ENCODE assay signal across 8 mouse cellular contexts in genomic region chr14:55854406-55855100, GRCm38 (mm10). TPM values are rescaled to one million over a fixed set of nuclear protein-coding genes. Genes with fewer than 3 reads are reported as not detected.
A peak's percentile ranks its signal among the peaks of the same experiment; 100 is the strongest.
DNase-seq lines count a peak whose midpoint lies in the region; ATAC-seq and TF ChIP-seq lines count a peak whose summit lies in the region.

No protein-coding gene starts in this region.

- 0 out of 2 replicates have a peak, but pooled peaks have one; percentile 15 for ATAC-seq in heart, embryonic 15.5 days (replicated peaks; ENCODE audit: insufficient number of reproducible peaks, insufficient read depth, low FRiP score, low read depth)

- H3K36me3 ChIP-seq in heart, embryonic 15.5 days: no peaks in the 10 kb centered on the region

- H3K4me1 ChIP-seq in heart, embryonic 15.5 days (replicated peaks): peaks cover 58% of the 10 kb centered on the region
- peaks cover 17% of the 10 kb centered on the region for H3K4me1 ChIP-seq in lung, adult 2 months (ENCODE audit: control insufficient read depth, insufficient read depth, low read length)

- TF ChIP-seq POLR2A in lung, adult 2 months (IDR thresholded peaks at IDR 0.05; ENCODE audit: borderline replicate concordance, extremely low read depth, low read depth, low read length): no peak

- peak overlapping the region; percentile 67 for H3K4me3 ChIP-seq in heart, embryonic 15.5 days
- peak overlapping the region; percentile 72 for H3K4me3 ChIP-seq in lung, adult 2 months (replicated peaks; ENCODE audit: extremely low read depth, low read depth, low read length)

- TF ChIP-seq CTCF in lung, adult 2 months (IDR thresholded peaks at IDR 0.05; ENCODE audit: insufficient read depth, low read length): no peak

- H3K9me3 ChIP-seq in heart, embryonic 15.5 days (replicated peaks): no peaks in the 10 kb centered on the region

- H3K27me3 ChIP-seq in heart, embryonic 15.5 days: no peaks in the 10 kb centered on the region

- peak overlapping the region; percentile 67 for H3K9ac ChIP-seq in heart, embryonic 15.5 days

- peak overlapping the region; percentile 68 for H3K4me2 ChIP-seq in heart, embryonic 15.5 days

- peak; percentile 42 for DNase-seq in adrenal gland, postnatal 14 days
- DNase-seq in adrenal gland, postnatal 36 days: no peak
- DNase-seq in adipocyte (ENCODE audit: low spot score): peak; percentile 35
- DNase-seq in lung, adult 2 months: peak; percentile 27
- peak; percentile 42 for DNase-seq in retina, embryonic 14.5 days (ENCODE audit: low spot score)
- DNase-seq in urinary bladder, adult 2 months (ENCODE audit: low spot score): no peak
- no peak for DNase-seq in cerebellum, adult 18-20 months

- 2% methylated on average over 9 of the region's 9 CpGs for WGBS in heart, embryonic 15.5 days
- WGBS in lung, adult 2 months: 3% methylated on average over 9 of the region's 9 CpGs

- peak overlapping the region; percentile 90 for H3K27ac ChIP-seq in heart, embryonic 15.5 days

RNA-seq across cellular contexts. Expression of gene Nynrin, which starts 0.7 kb away (rescaled TPM):
- total RNA-seq in adrenal gland, postnatal 14 days (2021): 14.1 and 18.8 TPM in 2 replicates
- 10 to 100 TPM in 1 of 2 experiments, 1 to 10 TPM in 1; 9.4 to 10.7 TPM for total RNA-seq in adrenal gland, postnatal 36 days (2021)
- polyA plus RNA-seq in heart, embryonic 15.5 days (2015; fragmentation: Nextera tagmentation; extraction: Ambion mirVana): 12.7 and 15.0 TPM in 2 replicates
- polyA plus RNA-seq in lung, adult 2 months (2012; rRNA removed): 9.4 and 12.4 TPM in 2 replicates
- polyA plus RNA-seq in urinary bladder, adult 2 months (2012; rRNA removed): 6.2 and 11.2 TPM in 2 replicates

RNA-seq across cellular contexts. Expression of gene Cbln3, which starts 29.6 kb away (rescaled TPM):
- 0.11 and 0.34 TPM in 2 replicates for total RNA-seq in adrenal gland, postnatal 14 days (2021)
- under 1 TPM in 1 of 2 experiments, not detected in 1; 0.13 TPM for total RNA-seq in adrenal gland, postnatal 36 days (2021)
- 0.36 and 0.50 TPM in 2 replicates for polyA plus RNA-seq in heart, embryonic 15.5 days (2015; fragmentation: Nextera tagmentation; extraction: Ambion mirVana)
- polyA plus RNA-seq in lung, adult 2 months (2012; rRNA removed): 0.15 and 0.34 TPM in 2 replicates
- polyA plus RNA-seq in urinary bladder, adult 2 months (2012; rRNA removed): 0.22 and 0.45 TPM in 2 replicates

RNA-seq across cellular contexts. Expression of gene Khnyn, which starts 30.2 kb away (rescaled TPM):
- total RNA-seq in adrenal gland, postnatal 14 days (2021): 19.2 and 23.8 TPM in 2 replicates
- 10 to 100 TPM; 16.6 to 17.0 TPM for total RNA-seq in adrenal gland, postnatal 36 days (2021)
- polyA plus RNA-seq in heart, embryonic 15.5 days (2015; fragmentation: Nextera tagmentation; extraction: Ambion mirVana): 9.2 and 12.6 TPM in 2 replicates
- 20.3 and 24.2 TPM in 2 replicates for polyA plus RNA-seq in lung, adult 2 months (2012; rRNA removed)
- 26.2 and 26.8 TPM in 2 replicates for polyA plus RNA-seq in urinary bladder, adult 2 months (2012; rRNA removed)

RNA-seq across cellular contexts. Expression of gene Nfatc4, which starts 31.6 kb away (rescaled TPM):
- 23.8 and 31.2 TPM in 2 replicates for total RNA-seq in adrenal gland, postnatal 14 days (2021)
- total RNA-seq in adrenal gland, postnatal 36 days (2021): 10 to 100 TPM; 19.2 to 26.0 TPM
- polyA plus RNA-seq in heart, embryonic 15.5 days (2015; fragmentation: Nextera tagmentation; extraction: Ambion mirVana): 10.8 and 15.8 TPM in 2 replicates
- polyA plus RNA-seq in lung, adult 2 months (2012; rRNA removed): 26.4 and 27.3 TPM in 2 replicates
- polyA plus RNA-seq in urinary bladder, adult 2 months (2012; rRNA removed): 37.9 and 44.3 TPM in 2 replicates

RNA-seq across cellular contexts. Expression of gene Sdr39u1, which starts 45.5 kb away (rescaled TPM):
- total RNA-seq in adrenal gland, postnatal 14 days (2021): 83.3 and 100 TPM in 2 replicates
- 10 to 100 TPM; 51.6 to 73.8 TPM for total RNA-seq in adrenal gland, postnatal 36 days (2021)
- 45.3 and 60.8 TPM in 2 replicates for polyA plus RNA-seq in heart, embryonic 15.5 days (2015; fragmentation: Nextera tagmentation; extraction: Ambion mirVana)
- polyA plus RNA-seq in lung, adult 2 months (2012; rRNA removed): 37.6 and 51.9 TPM in 2 replicates
- polyA plus RNA-seq in urinary bladder, adult 2 months (2012; rRNA removed): 54.6 and 63.6 TPM in 2 replicates

Comparison
In these comparisons a context has a peak if more than half of its experiments do, and no peak if none do; other contexts are left out.
1. DNase-seq: peak in adrenal gland, postnatal 14 days (single experiment), adipocyte (single experiment), lung, adult 2 months (single experiment) and retina, embryonic 14.5 days (single experiment); none in adrenal gland, postnatal 36 days (0 of 2), urinary bladder, adult 2 months (single experiment) and cerebellum, adult 18-20 months (0 of 2).